In genomic region chr14:20157595-20157994, GRCm38 (mm10) we compare ENCODE assay signal across 22 mouse cellular contexts.
"Had no signal": no experiment of that assay in that cellular context is flagged by ENCODE, and none has a peak within 500 bp of the region (broad histone marks: within the 10 kb centered on the region; RNA-seq: fewer than 3 reads in every experiment).

No protein-coding gene starts in this region.

- H3K4me3 ChIP-seq: heart, adult 2 months; heart, embryonic 13.5 days; heart, embryonic 15.5 days; hindbrain, embryonic 13.5 days; hindbrain, embryonic 15.5 days; limb, embryonic 13.5 days; limb, embryonic 15.5 days; liver, embryonic 12.5 days had no signal

- H3K9ac ChIP-seq: heart, embryonic 13.5 days; heart, embryonic 15.5 days; hindbrain, embryonic 13.5 days; hindbrain, embryonic 15.5 days; limb, embryonic 13.5 days; limb, embryonic 15.5 days; liver, embryonic 12.5 days; liver, embryonic 14.5 days had no signal

- H3K27me3 ChIP-seq: heart, embryonic 15.5 days; hindbrain, embryonic 13.5 days; hindbrain, embryonic 15.5 days; limb, embryonic 13.5 days; limb, embryonic 15.5 days; liver, embryonic 12.5 days had no signal

- H3K9me3 ChIP-seq: heart, embryonic 13.5 days; heart, embryonic 15.5 days; hindbrain, embryonic 13.5 days; hindbrain, embryonic 15.5 days; limb, embryonic 13.5 days; limb, embryonic 15.5 days; liver, embryonic 12.5 days had no signal

- H3K4me1 ChIP-seq: hindbrain, embryonic 15.5 days had no signal

- H3K27ac ChIP-seq: heart, adult 2 months; heart, embryonic 13.5 days; heart, embryonic 15.5 days; hindbrain, embryonic 13.5 days; hindbrain, embryonic 15.5 days; hindbrain, postnatal 0 days; limb, embryonic 13.5 days; limb, embryonic 15.5 days; liver, embryonic 12.5 days; liver, embryonic 14.5 days had no signal

- H3K4me2 ChIP-seq: heart, embryonic 11.5 days; heart, embryonic 13.5 days; heart, embryonic 15.5 days; hindbrain, embryonic 13.5 days; hindbrain, embryonic 15.5 days; limb, embryonic 13.5 days; limb, embryonic 15.5 days; liver, embryonic 12.5 days had no signal

- ATAC-seq: hindbrain, postnatal 0 days; intestine, embryonic 16.5 days; liver, embryonic 12.5 days had no signal

- DNase-seq: gastrocnemius, postnatal 14 days; gastrocnemius, postnatal 36 days; heart, adult 11 months; heart, adult 2 months; heart, postnatal 14 days; heart, postnatal 36 days; kidney, adult 18-20 months; kidney, postnatal 14 days; layer of hippocampus, adult 9-11 months; layer of hippocampus, postnatal 36 days; left cerebral cortex, postnatal 4 days had no signal

- H3K36me3 ChIP-seq: heart, embryonic 13.5 days; heart, embryonic 15.5 days; hindbrain, embryonic 13.5 days; hindbrain, embryonic 15.5 days; limb, embryonic 13.5 days; limb, embryonic 15.5 days had no signal
